Mouse (Mus musculus) CD8-positive naive resting alpha-beta T cell, adult 2 months (primary cell): ENCODE measurements around the gene Zscan4d.
"Not testable (repeated sequence)": the region's sequence is repeated elsewhere in the genome, so short reads cannot be mapped to it uniquely, and the experiment has no call there.

Source experiments
- DNase-seq, 2 experiments: peaks; one replicate each; pipeline ENCODE4 v3.0.0; 2022; ENCODE audit warnings: low read depth in 2 of 2, low spot score in 2 of 2

The Zscan4d gene

DNA sequence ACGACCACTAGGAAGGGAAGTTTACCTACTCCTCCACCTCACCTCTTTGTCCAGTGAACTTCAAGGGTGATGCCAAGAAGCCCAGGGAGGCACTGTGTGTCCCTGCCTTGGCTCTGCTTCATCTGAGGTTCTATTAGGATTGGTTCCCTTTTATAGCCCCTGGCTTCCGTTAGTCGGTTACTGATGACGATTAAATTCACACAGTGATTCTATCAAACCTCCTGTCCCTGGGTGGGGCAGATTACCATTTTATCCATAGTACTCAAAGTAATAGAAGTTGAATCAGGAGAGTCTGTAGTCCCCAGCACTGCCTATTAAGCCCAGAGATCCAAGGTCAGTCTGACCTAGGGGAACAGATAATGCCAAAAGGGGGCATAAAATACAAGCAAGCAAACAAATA is at the start of gene Zscan4d:
Gene Zscan4d (minus strand): TSS at position 101 of the 400 bp plus-strand sequence.
- DNase-seq: not testable (repeated sequence)

GRCm38 (mm10) chr7:11158036-11158435 is 7.9 kb downstream of the Zscan4d start:
- not testable (repeated sequence) for DNase-seq
